Mouse (Mus musculus): ENCODE data around the gene Dock6. TPM values are rescaled to one million over a fixed set of nuclear protein-coding genes. Genes with fewer than 3 reads are reported as not detected.

Gene Dock6
- polyA plus RNA-seq, 1 experiment, result 12.1 TPM

- no peak for TF ChIP-seq MYOD1 (IDR thresholded peaks at IDR 0.05; ENCODE audit: control insufficient read depth, insufficient read length, low read depth)
- no peak for TF ChIP-seq MAX (IDR thresholded peaks at IDR 0.05)
- TF ChIP-seq CTCF (IDR thresholded peaks at IDR 0.05; ENCODE audit: control insufficient read depth, insufficient read depth, insufficient read length), result no peak
- TF ChIP-seq USF1 (IDR thresholded peaks at IDR 0.05; ENCODE audit: low read depth), result no peak
- TF ChIP-seq FOSL1 (IDR thresholded peaks at IDR 0.05; ENCODE audit: insufficient read depth, low read length, poor library complexity, severe bottlenecking), result no peak
- no peak for TF ChIP-seq MYOG (IDR thresholded peaks at IDR 0.05; ENCODE audit: control insufficient read depth, extremely low read depth, insufficient read length)
- no peak for TF ChIP-seq CEBPB (IDR thresholded peaks at IDR 0.05; ENCODE audit: low read depth)
Observed at GRCm38 (mm10) chr9:21859606-21860005, 7.2 kb upstream of the Dock6 start.

GRCm38 (mm10) chr9:21858084-21858483 is 5.6 kb upstream of the Dock6 start:
- no peak for TF ChIP-seq MAX (IDR thresholded peaks at IDR 0.05)
- TF ChIP-seq MYOG (IDR thresholded peaks at IDR 0.05; ENCODE audit: control insufficient read depth, extremely low read depth, insufficient read length), result no peak
- TF ChIP-seq CTCF (IDR thresholded peaks at IDR 0.05; ENCODE audit: control insufficient read depth, insufficient read depth, insufficient read length), result no peak
- TF ChIP-seq CEBPB (IDR thresholded peaks at IDR 0.05; ENCODE audit: low read depth), result no peak
- no peak for TF ChIP-seq FOSL1 (IDR thresholded peaks at IDR 0.05; ENCODE audit: insufficient read depth, low read length, poor library complexity, severe bottlenecking)
- TF ChIP-seq USF1 (IDR thresholded peaks at IDR 0.05; ENCODE audit: low read depth), result no peak
- no peak for TF ChIP-seq MYOD1 (IDR thresholded peaks at IDR 0.05; ENCODE audit: control insufficient read depth, insufficient read length, low read depth)
- H3K79me3 ChIP-seq (ENCODE audit: low read depth), result no peaks in the 10 kb centered on the region
- H3ac ChIP-seq (ENCODE audit: control insufficient read depth, insufficient read length, low read depth), result no peak overlapping the region
- H3K36me3 ChIP-seq (ENCODE audit: control insufficient read depth, insufficient read depth), result no peaks in the 10 kb centered on the region
- no peak overlapping the region for H3K4me3 ChIP-seq (ENCODE audit: insufficient read depth, poor library complexity, severe bottlenecking)
- H3K79me2 ChIP-seq (ENCODE audit: control insufficient read depth, insufficient read depth), result no peaks in the 10 kb centered on the region
- H3K27me3 ChIP-seq (ENCODE audit: control insufficient read depth, insufficient read depth, insufficient read length), result no peaks in the 10 kb centered on the region

More at GRCm38 (mm10) chr9:21859606-21860005, 7.2 kb upstream of the Dock6 start:
- H3K79me2 ChIP-seq (ENCODE audit: control insufficient read depth, insufficient read depth), result no peaks in the 10 kb centered on the region
- no peak overlapping the region for H3K4me3 ChIP-seq (ENCODE audit: insufficient read depth, poor library complexity, severe bottlenecking)
- no peaks in the 10 kb centered on the region for H3K36me3 ChIP-seq (ENCODE audit: control insufficient read depth, insufficient read depth)
- H3K27me3 ChIP-seq (ENCODE audit: control insufficient read depth, insufficient read depth, insufficient read length), result no peaks in the 10 kb centered on the region
- no peak overlapping the region for H3ac ChIP-seq (ENCODE audit: control insufficient read depth, insufficient read length, low read depth)
- H3K79me3 ChIP-seq (ENCODE audit: low read depth), result no peaks in the 10 kb centered on the region

GRCm38 (mm10) chr9:21857501-21857900 is 5.1 kb upstream of the Dock6 start:
- Histone ChIP-seq H3K4me3 (ENCODE audit: insufficient read depth, poor library complexity, severe bottlenecking) (no peak overlapping the region), H3ac (ENCODE audit: control insufficient read depth, insufficient read length, low read depth) (no peak overlapping the region), H3K36me3 (ENCODE audit: control insufficient read depth, insufficient read depth) (no peaks in the 10 kb centered on the region), H3K79me3 (ENCODE audit: low read depth) (no peaks in the 10 kb centered on the region), H3K27me3 (ENCODE audit: control insufficient read depth, insufficient read depth, insufficient read length) (no peaks in the 10 kb centered on the region), H3K79me2 (ENCODE audit: control insufficient read depth, insufficient read depth) (no peaks in the 10 kb centered on the region)
- TF ChIP-seq MYOD1 (IDR thresholded peaks at IDR 0.05; ENCODE audit: control insufficient read depth, insufficient read length, low read depth), result no peak
- TF ChIP-seq MAX (IDR thresholded peaks at IDR 0.05), result no peak
- TF ChIP-seq USF1 (IDR thresholded peaks at IDR 0.05; ENCODE audit: low read depth), result no peak
- no peak for TF ChIP-seq CEBPB (IDR thresholded peaks at IDR 0.05; ENCODE audit: low read depth)
- no peak for TF ChIP-seq MYOG (IDR thresholded peaks at IDR 0.05; ENCODE audit: control insufficient read depth, extremely low read depth, insufficient read length)
- TF ChIP-seq FOSL1 (IDR thresholded peaks at IDR 0.05; ENCODE audit: insufficient read depth, low read length, poor library complexity, severe bottlenecking), result no peak
- no peak for TF ChIP-seq CTCF (IDR thresholded peaks at IDR 0.05; ENCODE audit: control insufficient read depth, insufficient read depth, insufficient read length)

- Histone ChIP-seq H3K27me3 (ENCODE audit: control insufficient read depth, insufficient read depth, insufficient read length) (no peaks in the 10 kb centered on the region), H3K36me3 (ENCODE audit: control insufficient read depth, insufficient read depth) (no peaks in the 10 kb centered on the region), H3K4me3 (ENCODE audit: insufficient read depth, poor library complexity, severe bottlenecking) (no peak overlapping the region), H3ac (ENCODE audit: control insufficient read depth, insufficient read length, low read depth) (no peak overlapping the region), H3K79me2 (ENCODE audit: control insufficient read depth, insufficient read depth) (no peaks in the 10 kb centered on the region), H3K79me3 (ENCODE audit: low read depth) (no peaks in the 10 kb centered on the region)
- no peak for TF ChIP-seq MYOD1 (IDR thresholded peaks at IDR 0.05; ENCODE audit: control insufficient read depth, insufficient read length, low read depth)
Observed at GRCm38 (mm10) chr9:21854894-21855293, 2.5 kb upstream of the Dock6 start.

- H3K79me2 ChIP-seq (ENCODE audit: control insufficient read depth, insufficient read depth), result no peaks in the 10 kb centered on the region
- no peaks in the 10 kb centered on the region for H3K79me3 ChIP-seq (ENCODE audit: low read depth)
- no peak overlapping the region for H3K4me3 ChIP-seq (ENCODE audit: insufficient read depth, poor library complexity, severe bottlenecking)
- TF ChIP-seq CEBPB (IDR thresholded peaks at IDR 0.05; ENCODE audit: low read depth), result no peak
- H3K27me3 ChIP-seq (ENCODE audit: control insufficient read depth, insufficient read depth, insufficient read length), result no peaks in the 10 kb centered on the region
- no peaks in the 10 kb centered on the region for H3K36me3 ChIP-seq (ENCODE audit: control insufficient read depth, insufficient read depth)
- H3ac ChIP-seq (ENCODE audit: control insufficient read depth, insufficient read length, low read depth), result no peak overlapping the region
Observed at GRCm38 (mm10) chr9:21853961-21854360, 1.5 kb upstream of the Dock6 start.

GRCm38 (mm10) chr9:21851084-21851483 is 1.4 kb downstream of the Dock6 start:
- Histone ChIP-seq H3K4me3 (ENCODE audit: insufficient read depth, poor library complexity, severe bottlenecking) (no peak overlapping the region), H3K36me3 (ENCODE audit: control insufficient read depth, insufficient read depth) (no peaks in the 10 kb centered on the region), H3ac (ENCODE audit: control insufficient read depth, insufficient read length, low read depth) (no peak overlapping the region), H3K27me3 (ENCODE audit: control insufficient read depth, insufficient read depth, insufficient read length) (no peaks in the 10 kb centered on the region), H3K79me3 (ENCODE audit: low read depth) (no peaks in the 10 kb centered on the region), H3K79me2 (ENCODE audit: control insufficient read depth, insufficient read depth) (no peaks in the 10 kb centered on the region)
- TF ChIP-seq CTCF (IDR thresholded peaks at IDR 0.05; ENCODE audit: control insufficient read depth, insufficient read depth, insufficient read length), result no peak
- TF ChIP-seq MYOG (IDR thresholded peaks at IDR 0.05; ENCODE audit: control insufficient read depth, extremely low read depth, insufficient read length), result no peak
- no peak for TF ChIP-seq FOSL1 (IDR thresholded peaks at IDR 0.05; ENCODE audit: insufficient read depth, low read length, poor library complexity, severe bottlenecking)
- TF ChIP-seq USF1 (IDR thresholded peaks at IDR 0.05; ENCODE audit: low read depth), result no peak
- no peak for TF ChIP-seq CEBPB (IDR thresholded peaks at IDR 0.05; ENCODE audit: low read depth)
- no peak for TF ChIP-seq MYOD1 (IDR thresholded peaks at IDR 0.05; ENCODE audit: control insufficient read depth, insufficient read length, low read depth)
- TF ChIP-seq MAX (IDR thresholded peaks at IDR 0.05), result no peak
